Mouse (Mus musculus) thymus, adult 18-20 months (tissue): Measurements from ENCODE around the gene Efna3.

Experiments used
- DNase-seq, 2 experiments: peaks; one replicate each; pipeline ENCODE4 v3.0.0; 2022; ENCODE audit warnings: mixed read lengths in 2 of 2

Gene Efna3

GRCm38 (mm10) chr3:89337721-89338578 is 15.2 kb upstream of the Efna3 start, which contains the start of gene Efna4:
Efna4 (minus strand) TSS chr3:89338028.
- DNase-seq: peak; percentile 45 to 52

GRCm38 (mm10) chr3:89337062-89337720 is 14.4 kb upstream of the Efna3 start:
- DNase-seq: no peak

GRCm38 (mm10) chr3:89336529-89336928 is 13.8 kb upstream of the Efna3 start:
- no peak for DNase-seq

- DNase-seq: no peak
Measured at GRCm38 (mm10) chr3:89333053-89333452, 10.3 kb upstream of the Efna3 start.

- DNase-seq: no peak
Measured at GRCm38 (mm10) chr3:89332476-89332875, 9.7 kb upstream of the Efna3 start.

- no peak for DNase-seq
Measured at GRCm38 (mm10) chr3:89332013-89332412, 9.2 kb upstream of the Efna3 start.

- no peak for DNase-seq
Measured at GRCm38 (mm10) chr3:89331561-89331960, 8.8 kb upstream of the Efna3 start.

GRCm38 (mm10) chr3:89330948-89331347 is 8.2 kb upstream of the Efna3 start:
- DNase-seq: no peak

GRCm38 (mm10) chr3:89330346-89330745 is 7.6 kb upstream of the Efna3 start:
- no peak for DNase-seq

GRCm38 (mm10) chr3:89328623-89329022 is 5.9 kb upstream of the Efna3 start:
- no peak for DNase-seq

- DNase-seq: no peak
Measured at GRCm38 (mm10) chr3:89327371-89327870, 4.7 kb upstream of the Efna3 start.

GRCm38 (mm10) chr3:89325882-89326281 is 3.1 kb upstream of the Efna3 start:
- no peak for DNase-seq

- no peak for DNase-seq
Measured at GRCm38 (mm10) chr3:89322131-89322500, 649 bp downstream of the Efna3 start.

GRCm38 (mm10) chr3:89321183-89322130 is 1.3 kb downstream of the Efna3 start:
- DNase-seq: no peak

GRCm38 (mm10) chr3:89320581-89321182 is 2.1 kb downstream of the Efna3 start:
- DNase-seq: peak in 1 of 2 experiments; percentile 34

GRCm38 (mm10) chr3:89319591-89320350 is 3.0 kb downstream of the Efna3 start:
- no peak for DNase-seq

GRCm38 (mm10) chr3:89318971-89319590 is 3.7 kb downstream of the Efna3 start:
- DNase-seq: no peak

GRCm38 (mm10) chr3:89318316-89318715 is 4.4 kb downstream of the Efna3 start:
- no peak for DNase-seq

GRCm38 (mm10) chr3:89317246-89317645 is 5.5 kb downstream of the Efna3 start:
- DNase-seq: no peak

GRCm38 (mm10) chr3:89316833-89317232 is 5.9 kb downstream of the Efna3 start:
- DNase-seq: peak; percentile 45 to 59
